Mouse (Mus musculus) G1E-ER4 (cell line): ENCODE data around the gene Mrps18b. TPM values are rescaled to one million over a fixed set of nuclear protein-coding genes. Genes with fewer than 3 reads are reported as not detected.

Source experiments
- GATA1 ChIP-seq: IDR thresholded peaks from one replicate; pipeline ENCODE4 v1.8.0; 2012; ENCODE audit warnings: low read length, inconsistent platforms
- polyA plus RNA-seq: library from polyadenylated mRNA; stranded (reverse); fragments of >175 nt; gene quantifications from 2 replicates; pipeline ENCODE4 v1.2.3, GENCODE M21; 2012

Gene Mrps18b
- 6.5 and 7.3 TPM in 2 replicates for polyA plus RNA-seq

DNA sequence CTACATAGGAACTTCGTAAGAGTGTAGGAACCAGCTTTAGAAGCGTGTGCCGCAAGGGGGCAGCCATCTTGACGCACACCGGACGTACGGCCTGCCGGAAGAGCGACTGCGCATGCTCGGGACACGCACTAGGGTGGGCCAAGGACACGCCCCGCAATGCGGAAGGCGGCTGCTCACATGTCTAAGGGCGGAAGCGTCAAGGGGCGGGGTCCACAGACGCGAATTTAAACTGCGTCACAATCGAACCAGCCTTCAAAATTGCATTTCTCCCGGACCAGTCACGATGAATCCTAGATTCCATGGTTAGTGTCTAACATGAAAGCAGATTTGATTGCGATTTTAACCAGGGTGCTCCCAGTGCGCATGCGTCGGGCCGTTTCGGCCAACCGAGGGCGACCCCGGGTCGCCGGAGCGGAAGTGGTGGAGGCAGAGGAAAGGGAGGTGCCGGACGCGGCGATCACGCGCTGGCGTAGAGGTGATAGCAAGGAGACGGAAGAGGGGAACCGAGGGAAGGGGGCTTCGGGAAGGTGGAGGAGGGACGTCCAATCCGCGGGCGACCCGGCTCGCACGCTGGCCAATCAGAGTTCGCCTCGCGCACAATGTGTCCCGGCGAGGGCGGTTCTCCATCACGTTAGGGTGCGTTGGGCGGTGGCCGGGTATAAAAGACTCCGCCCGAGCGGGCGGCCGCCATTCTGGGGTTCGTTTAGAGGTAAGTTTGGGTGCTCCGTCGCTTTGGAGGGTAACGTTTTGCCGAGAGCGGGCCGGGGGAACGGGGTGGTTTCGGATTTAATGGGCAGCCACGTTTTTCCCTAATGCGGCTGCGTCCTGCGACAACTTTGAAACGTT, at the start of gene Mrps18b, which contains the start of gene Ppp1r10:
Gene Mrps18b (minus strand): TSS at position 93 of the 846 bp plus-strand sequence.
Gene Ppp1r10 (plus strand): TSS at position 138 of the 846 bp plus-strand sequence.
- no peak for TF ChIP-seq GATA1

- no peak for TF ChIP-seq GATA1
Observed at GRCm38 (mm10) chr17:35963279-35963678, 47.1 kb upstream of the Mrps18b start.

- no peak for TF ChIP-seq GATA1
Observed at GRCm38 (mm10) chr17:35958533-35959223, 42.5 kb upstream of the Mrps18b start.

DNA sequence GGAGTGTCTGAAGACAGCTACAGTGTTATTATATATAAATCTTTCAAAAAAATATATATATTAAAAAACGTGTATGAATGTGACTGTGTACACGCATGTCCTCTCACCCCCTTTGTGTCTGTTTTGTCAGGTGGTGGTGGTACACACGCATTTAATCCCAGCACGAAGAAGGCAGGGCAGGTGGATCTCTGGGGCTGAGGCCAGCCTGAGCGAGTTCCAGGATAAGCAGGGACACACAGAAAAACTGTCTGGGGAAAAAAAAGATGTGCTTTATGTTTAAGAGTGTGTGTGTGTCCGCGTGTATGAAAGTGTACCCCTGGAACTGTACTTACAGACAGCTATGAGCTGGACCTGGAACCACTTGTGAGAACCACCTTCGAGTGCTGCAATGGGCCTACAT, 38.5 kb upstream of the Mrps18b start:
- no peak for TF ChIP-seq GATA1

- TF ChIP-seq GATA1, result no peak
Observed at GRCm38 (mm10) chr17:35939941-35940340, 23.8 kb upstream of the Mrps18b start.

GRCm38 (mm10) chr17:35939108-35939507, 22.9 kb upstream of the Mrps18b start:
- no peak for TF ChIP-seq GATA1

DNA sequence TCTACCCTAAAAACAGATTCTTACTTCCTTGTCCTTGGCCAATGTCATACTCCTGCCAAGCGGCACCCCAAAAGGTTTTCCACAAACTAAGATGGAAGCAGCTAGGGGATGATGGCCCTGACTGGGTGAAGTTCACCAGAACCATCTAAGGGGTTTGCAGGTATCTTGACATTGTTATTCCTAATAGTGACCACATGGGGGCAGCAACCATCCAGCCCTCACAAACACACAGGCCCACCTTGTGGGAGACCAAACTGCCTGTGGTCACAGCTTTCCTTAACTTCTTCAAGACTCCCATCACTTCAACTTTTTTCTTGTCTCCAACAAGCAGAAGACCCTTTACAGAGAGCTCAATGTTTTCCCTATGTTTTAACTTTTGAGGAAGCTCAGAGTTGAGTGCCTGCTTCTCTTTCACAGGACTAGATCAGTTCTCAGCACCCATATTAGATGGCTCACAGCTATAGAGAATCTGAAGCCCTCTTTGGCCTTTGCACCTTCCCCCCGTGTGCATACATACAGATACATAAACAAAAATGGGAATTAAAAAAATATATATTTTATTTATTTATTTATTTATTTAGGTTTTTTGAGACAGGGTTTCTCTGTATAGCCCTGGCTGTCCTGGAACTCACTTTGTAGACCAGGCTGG, 21.6 kb upstream of the Mrps18b start:
- TF ChIP-seq GATA1, result no peak

GRCm38 (mm10) chr17:35932608-35933007, 16.4 kb upstream of the Mrps18b start:
- no peak for TF ChIP-seq GATA1

- no peak for TF ChIP-seq GATA1
Observed at GRCm38 (mm10) chr17:35930627-35931026, 14.4 kb upstream of the Mrps18b start.

- no peak for TF ChIP-seq GATA1
Observed at GRCm38 (mm10) chr17:35929534-35929933, 13.3 kb upstream of the Mrps18b start.

DNA sequence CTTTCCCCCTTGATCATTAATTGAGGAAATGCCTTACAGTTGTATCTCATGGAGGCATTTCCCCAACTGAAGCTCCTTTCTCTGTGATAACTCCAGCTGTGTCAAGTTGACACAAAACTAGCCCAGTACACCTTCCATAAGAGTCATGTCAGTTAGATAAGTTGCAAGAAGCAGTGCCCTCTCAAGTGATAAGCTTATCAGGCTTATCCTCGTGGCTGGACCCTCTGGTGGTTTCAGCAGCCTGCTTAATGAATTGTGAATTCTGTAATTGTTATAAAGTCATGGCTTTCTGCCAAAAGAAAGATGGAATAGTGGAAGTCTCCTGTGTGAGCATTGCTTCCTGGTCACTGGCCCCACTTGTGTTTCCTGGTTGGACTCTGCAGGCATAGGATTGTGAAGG, 11.3 kb upstream of the Mrps18b start:
- peak; percentile 95 for TF ChIP-seq GATA1

DNA sequence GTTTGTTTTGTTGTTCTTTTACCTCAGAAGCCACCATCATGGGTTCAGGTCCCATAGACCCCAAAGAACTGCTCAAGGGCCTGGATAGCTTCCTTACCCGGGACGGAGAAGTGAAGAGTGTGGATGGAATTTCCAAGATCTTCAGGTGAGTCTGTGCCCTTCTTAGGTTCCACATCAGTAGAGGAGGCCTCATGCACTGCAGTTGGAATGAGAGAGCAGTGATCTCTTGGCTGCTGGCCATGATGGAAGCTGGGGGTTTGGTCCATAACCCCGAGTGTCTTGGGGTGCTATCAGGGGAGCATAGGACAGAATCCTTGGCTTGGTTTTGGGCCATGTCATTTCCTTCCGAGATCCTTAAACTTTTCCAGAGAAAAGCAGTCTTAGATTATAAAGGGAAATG, 7.1 kb upstream of the Mrps18b start:
- no peak for TF ChIP-seq GATA1

DNA sequence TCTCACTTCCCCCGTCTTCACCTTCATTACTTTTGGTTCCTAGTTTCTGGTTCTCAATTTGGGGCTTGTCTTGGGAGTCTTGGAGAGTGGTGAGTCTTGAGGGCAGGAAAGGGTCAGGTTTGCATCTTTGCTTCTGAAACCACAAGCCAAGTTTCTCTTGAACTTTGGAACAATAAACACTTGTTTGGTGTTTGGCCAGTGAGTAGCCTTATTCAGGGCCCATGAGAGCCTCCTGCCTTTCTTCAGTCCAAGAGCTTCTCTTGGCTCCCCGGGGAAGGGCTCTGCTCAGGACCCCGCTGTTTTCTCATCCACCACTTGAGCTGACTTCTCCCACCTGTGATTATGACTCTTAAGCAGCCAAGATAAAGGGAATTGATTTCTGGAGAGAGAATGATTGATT, 6.4 kb upstream of the Mrps18b start:
- TF ChIP-seq GATA1, result no peak

GRCm38 (mm10) chr17:35921710-35922109, 5.5 kb upstream of the Mrps18b start:
- TF ChIP-seq GATA1, result no peak

DNA sequence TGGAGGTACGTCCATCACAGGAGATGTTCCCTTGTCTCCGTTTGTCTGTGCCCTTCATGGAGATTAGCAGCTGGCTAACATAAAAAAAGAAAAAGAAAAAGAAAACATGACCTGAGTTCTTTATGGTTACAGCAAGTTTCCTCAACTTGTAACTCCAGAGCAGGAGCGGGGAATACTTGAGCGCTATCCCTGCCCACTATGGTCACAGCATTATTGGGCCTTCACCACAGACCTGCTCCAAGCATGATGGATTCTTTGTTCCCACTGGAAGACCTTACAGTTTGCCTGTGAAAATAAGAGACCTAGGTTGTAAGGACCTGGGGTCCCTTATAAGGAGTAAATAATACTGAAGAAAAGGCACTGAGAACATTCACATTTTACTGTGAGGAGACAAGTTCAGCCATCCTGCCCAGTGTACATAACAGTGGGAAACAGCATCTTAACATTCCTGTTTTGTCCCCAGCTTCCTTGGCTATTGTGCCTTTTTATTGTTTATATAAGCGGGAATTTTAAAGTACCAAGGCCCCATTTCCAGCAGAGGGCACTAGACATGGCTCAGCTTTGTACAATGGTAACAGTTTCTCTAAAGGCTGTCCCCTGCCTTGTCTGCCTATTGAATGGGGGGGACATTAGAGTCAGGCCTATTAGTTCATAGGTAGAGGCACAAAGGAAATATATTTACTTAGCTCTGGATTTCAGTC, 4.8 kb upstream of the Mrps18b start:
- no peak for TF ChIP-seq GATA1
